Mouse (Mus musculus) hindbrain, embryonic 11.5 days (tissue): ENCODE data around the gene Tut7. TPM values are rescaled to one million over a fixed set of nuclear protein-coding genes. Genes with fewer than 3 reads are reported as not detected.
"Not testable (repeated sequence)": the region's sequence is repeated elsewhere in the genome, so short reads cannot be mapped to it uniquely, and the experiment has no call there.

ENCODE experiments used
- ATAC-seq: fragments of 200-750 bp; cut with Nextera tagmentation; 2 replicates; pipeline ENCODE4 v1.8.0; 2017; ENCODE audit warnings: mild to moderate bottlenecking, moderate TSS enrichment, moderate library complexity; ENCODE audit not compliant: low FRiP score
- DNase-seq: peaks from one replicate; pipeline ENCODE4 v3.0.0-alpha.2; 2015; ENCODE audit warnings: low spot score
- H3K27ac ChIP-seq: fragments of 300-500 bp; sonication (generic); 2 replicates; pipeline ENCODE4 v1.5.1; 2014; ENCODE audit warnings: mild to moderate bottlenecking, low read depth, low read length
- H3K27me3 ChIP-seq: fragments of 300-500 bp; sonication (generic); 2 replicates; pipeline ENCODE4 v1.6.1; 2014; ENCODE audit warnings: mild to moderate bottlenecking, low read length, moderate library complexity, mixed read lengths; ENCODE audit not compliant: control insufficient read depth, insufficient read depth
- H3K36me3 ChIP-seq: fragments of 300-500 bp; sonication (generic); 2 replicates; pipeline ENCODE4 v1.6.1; 2014; ENCODE audit warnings: mild to moderate bottlenecking, low read length, moderate library complexity, mixed read lengths; ENCODE audit not compliant: control insufficient read depth, insufficient read depth
- H3K4me1 ChIP-seq: fragments of 300-500 bp; sonication (generic); replicated peaks from 2 replicates; pipeline ENCODE4 v1.6.1; 2014; ENCODE audit warnings: low read length, mixed read lengths; ENCODE audit not compliant: control insufficient read depth, insufficient read depth
- H3K4me2 ChIP-seq: fragments of 300-500 bp; sonication (generic); replicated peaks from 2 replicates; pipeline ENCODE4 v1.6.1; 2014; ENCODE audit warnings: mild to moderate bottlenecking, low read depth, low read length
- H3K4me3 ChIP-seq: fragments of 300-500 bp; sonication (generic); 2 replicates; pipeline ENCODE4 v1.5.1; 2014; ENCODE audit warnings: low read depth, low read length
- H3K9ac ChIP-seq: fragments of 300-500 bp; sonication (generic); 2 replicates; pipeline ENCODE4 v1.6.1; 2014; ENCODE audit warnings: low read depth, low read length
- H3K9me3 ChIP-seq: fragments of 300-500 bp; sonication (generic); 2 replicates; pipeline ENCODE4 v1.6.1; 2016; ENCODE audit warnings: low read length; ENCODE audit not compliant: control insufficient read depth
- WGBS: fragments of 180-500 bp; shearing (Covaris S2); extraction: QIAGEN DNeasy Blood & Tissue Kit; methylation state at CpG from one replicate; pipeline ENCODE4 v1.1.7; 2014; 5-methylcytosine and 5-hydroxymethylcytosine counted together
- polyA plus RNA-seq: library from polyadenylated mRNA; unstranded; fragments of >200 nt; fragmentation: Nextera tagmentation; extraction: Ambion mirVana; gene quantifications from 2 replicates; pipeline ENCODE4 v1.2.1, GENCODE M21; 2014

Gene Tut7
- polyA plus RNA-seq, 1 experiment from 2014 or later: 49.1 TPM

GRCm38 (mm10) chr13:59850373-59850772 is 27.4 kb upstream of the Tut7 start:
- WGBS: 83% methylated on average over 10 of the region's 10 CpGs
- no peak overlapping the region for H3K9ac ChIP-seq
- ATAC-seq (no peak), DNase-seq (no peak)
- H3K4me1 ChIP-seq: no peaks in the 10 kb centered on the region
- no peaks in the 10 kb centered on the region for H3K36me3 ChIP-seq
- H3K4me2 ChIP-seq: no peak overlapping the region
- no peaks in the 10 kb centered on the region for H3K9me3 ChIP-seq
- no peaks in the 10 kb centered on the region for H3K27me3 ChIP-seq
- H3K4me3 ChIP-seq: no peak overlapping the region
- no peak overlapping the region for H3K27ac ChIP-seq

- no peak overlapping the region for H3K9ac ChIP-seq
- no peaks in the 10 kb centered on the region for H3K27me3 ChIP-seq
- H3K4me1 ChIP-seq: no peaks in the 10 kb centered on the region
- no peak overlapping the region for H3K4me3 ChIP-seq
- H3K4me2 ChIP-seq: no peak overlapping the region
- no peaks in the 10 kb centered on the region for H3K9me3 ChIP-seq
- ATAC-seq (no peak), DNase-seq (no peak)
- WGBS: 95% methylated on average over 5 of the region's 5 CpGs
- no peak overlapping the region for H3K27ac ChIP-seq
- H3K36me3 ChIP-seq: no peaks in the 10 kb centered on the region
Observed at GRCm38 (mm10) chr13:59844661-59845060, 21.7 kb upstream of the Tut7 start.

DNA sequence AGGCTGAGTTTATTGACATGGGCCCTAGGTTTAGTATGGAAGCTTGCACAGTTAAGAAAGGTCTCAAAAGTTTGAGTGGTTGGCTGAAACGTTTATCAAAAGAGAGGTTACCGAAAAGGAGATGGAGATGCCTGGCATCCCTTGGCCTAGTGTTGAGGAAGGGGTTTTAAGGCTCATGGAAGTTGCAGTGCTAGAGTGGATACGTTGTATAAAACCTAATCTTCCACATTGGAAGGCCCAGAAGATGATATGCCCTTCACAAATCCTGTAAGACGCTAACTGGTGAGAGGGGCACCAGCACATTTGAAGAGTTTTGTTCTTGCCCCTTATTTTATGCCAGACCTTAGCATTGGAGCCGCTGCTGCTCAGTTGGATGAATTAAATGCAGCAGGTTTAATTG is 21.0 kb upstream of the Tut7 start:
- DNase-seq (no peak), ATAC-seq (no peak)
- WGBS: 85% methylated on average over 5 of the region's 5 CpGs
- Histone ChIP-seq H3K9ac (no peak overlapping the region), H3K27me3 (no peaks in the 10 kb centered on the region), H3K9me3 (no peaks in the 10 kb centered on the region), H3K36me3 (no peaks in the 10 kb centered on the region), H3K4me1 (no peaks in the 10 kb centered on the region), H3K4me2 (no peak overlapping the region), H3K27ac (no peak overlapping the region), H3K4me3 (no peak overlapping the region)

GRCm38 (mm10) chr13:59842226-59843210 is 19.6 kb upstream of the Tut7 start:
- Histone ChIP-seq H3K9me3 (no peaks in the 10 kb centered on the region), H3K4me1 (no peaks in the 10 kb centered on the region), H3K4me3 (no peak overlapping the region), H3K9ac (no peak overlapping the region), H3K27ac (no peak overlapping the region), H3K27me3 (no peaks in the 10 kb centered on the region), H3K36me3 (no peaks in the 10 kb centered on the region), H3K4me2 (no peak overlapping the region)
- DNase-seq: peak; percentile 89
- WGBS: 48% methylated on average over 16 of the region's 16 CpGs
- no peak; the same call in 1 of the 2 replicates for ATAC-seq

DNA sequence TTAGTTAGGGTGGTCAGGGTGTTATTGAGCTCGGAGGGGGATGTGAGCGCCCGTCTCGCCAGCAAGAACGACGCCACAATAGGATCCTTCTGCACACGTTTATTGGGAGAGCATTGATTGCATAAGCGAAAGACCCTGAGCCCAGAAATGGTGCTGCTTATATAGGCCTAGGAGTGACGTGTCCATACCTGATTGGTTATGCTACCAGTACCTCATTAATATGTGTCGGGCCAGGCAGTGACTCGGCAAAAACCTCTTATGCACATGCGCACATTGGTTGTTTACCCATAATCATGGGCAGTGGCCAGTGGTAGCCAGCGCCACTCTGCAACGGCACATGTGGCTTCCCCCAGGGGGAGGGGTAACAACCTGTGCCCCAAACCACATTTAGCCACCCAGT is 18.8 kb upstream of the Tut7 start:
- not testable (repeated sequence) for H3K27ac ChIP-seq, ATAC-seq, H3K9ac ChIP-seq, H3K9me3 ChIP-seq, H3K4me2 ChIP-seq, H3K4me1 ChIP-seq, H3K4me3 ChIP-seq, H3K36me3 ChIP-seq, H3K27me3 ChIP-seq, DNase-seq
- WGBS: 88% methylated on average over 11 of the region's 14 CpGs

GRCm38 (mm10) chr13:59840429-59841169 is 17.7 kb upstream of the Tut7 start:
- no peaks in the 10 kb centered on the region for H3K9me3 ChIP-seq
- H3K27ac ChIP-seq: no peak overlapping the region
- H3K27me3 ChIP-seq: no peaks in the 10 kb centered on the region
- H3K36me3 ChIP-seq: no peaks in the 10 kb centered on the region
- DNase-seq: peak; percentile 85
- H3K4me1 ChIP-seq: no peaks in the 10 kb centered on the region
- 75% methylated on average over 11 of the region's 11 CpGs for WGBS
- no peak overlapping the region for H3K4me2 ChIP-seq
- H3K9ac ChIP-seq: no peak overlapping the region
- no peak for ATAC-seq
- no peak overlapping the region for H3K4me3 ChIP-seq

DNA sequence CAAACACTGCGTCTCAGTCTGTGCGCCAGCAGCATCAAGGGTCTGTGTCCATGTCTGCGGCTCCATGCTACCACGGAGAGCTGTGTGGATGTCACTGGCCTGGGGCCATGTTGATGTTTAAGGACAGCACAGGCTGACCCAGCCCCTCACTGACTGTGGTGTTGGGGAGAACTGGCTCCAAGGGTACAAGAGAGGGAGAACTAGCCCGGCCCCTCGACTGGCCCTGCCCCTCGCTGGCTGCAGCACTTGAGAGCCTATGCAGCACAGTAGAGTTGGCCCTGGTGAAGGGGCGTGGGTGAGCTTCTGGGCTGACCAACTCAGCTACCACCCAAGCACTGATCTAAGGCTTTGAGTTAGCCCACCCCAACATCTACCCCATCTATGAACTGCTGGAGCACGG is 16.4 kb upstream of the Tut7 start:
- Histone ChIP-seq H3K4me2 (no peak overlapping the region), H3K4me3 (no peak overlapping the region), H3K9ac (no peak overlapping the region), H3K27me3 (no peaks in the 10 kb centered on the region), H3K9me3 (no peaks in the 10 kb centered on the region), H3K4me1 (no peaks in the 10 kb centered on the region), H3K36me3 (no peaks in the 10 kb centered on the region), H3K27ac (no peak overlapping the region)
- WGBS: 90% methylated on average over 9 of the region's 9 CpGs
- ATAC-seq (no peak), DNase-seq (no peak)

DNA sequence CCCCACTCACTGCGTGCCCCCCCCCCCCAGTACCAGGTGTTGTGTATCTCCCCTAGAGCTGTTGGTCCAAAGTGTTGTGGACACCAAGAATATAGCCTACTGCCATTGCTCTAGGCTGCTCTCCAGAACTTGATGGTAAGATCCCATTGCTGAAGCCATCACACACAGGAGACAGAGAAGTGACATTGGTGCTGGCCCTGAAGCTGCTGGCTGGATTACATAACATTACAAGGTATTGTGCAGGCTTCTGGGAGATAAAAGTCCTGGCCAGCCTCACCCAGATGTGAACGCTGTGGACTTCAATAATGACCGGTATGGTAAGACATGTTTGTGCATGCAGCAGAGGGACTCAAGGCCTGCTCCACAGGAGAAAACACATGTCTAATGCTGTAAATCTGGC is 15.5 kb upstream of the Tut7 start:
- no peaks in the 10 kb centered on the region for H3K36me3 ChIP-seq
- no peak overlapping the region for H3K27ac ChIP-seq
- H3K9ac ChIP-seq: no peak overlapping the region
- no peak overlapping the region for H3K4me3 ChIP-seq
- no peak overlapping the region for H3K4me2 ChIP-seq
- H3K27me3 ChIP-seq: no peaks in the 10 kb centered on the region
- DNase-seq (no peak), ATAC-seq (no peak)
- H3K9me3 ChIP-seq: no peaks in the 10 kb centered on the region
- 93% methylated on average over 3 of the region's 3 CpGs for WGBS
- H3K4me1 ChIP-seq: no peaks in the 10 kb centered on the region
